Mouse (Mus musculus): ENCODE measurements around the gene Arpc4. TPM values are rescaled to one million over a fixed set of nuclear protein-coding genes. Genes with fewer than 3 reads are reported as not detected.

Gene Arpc4
- polyA plus RNA-seq, 1 experiment = 87.2 TPM

DNA sequence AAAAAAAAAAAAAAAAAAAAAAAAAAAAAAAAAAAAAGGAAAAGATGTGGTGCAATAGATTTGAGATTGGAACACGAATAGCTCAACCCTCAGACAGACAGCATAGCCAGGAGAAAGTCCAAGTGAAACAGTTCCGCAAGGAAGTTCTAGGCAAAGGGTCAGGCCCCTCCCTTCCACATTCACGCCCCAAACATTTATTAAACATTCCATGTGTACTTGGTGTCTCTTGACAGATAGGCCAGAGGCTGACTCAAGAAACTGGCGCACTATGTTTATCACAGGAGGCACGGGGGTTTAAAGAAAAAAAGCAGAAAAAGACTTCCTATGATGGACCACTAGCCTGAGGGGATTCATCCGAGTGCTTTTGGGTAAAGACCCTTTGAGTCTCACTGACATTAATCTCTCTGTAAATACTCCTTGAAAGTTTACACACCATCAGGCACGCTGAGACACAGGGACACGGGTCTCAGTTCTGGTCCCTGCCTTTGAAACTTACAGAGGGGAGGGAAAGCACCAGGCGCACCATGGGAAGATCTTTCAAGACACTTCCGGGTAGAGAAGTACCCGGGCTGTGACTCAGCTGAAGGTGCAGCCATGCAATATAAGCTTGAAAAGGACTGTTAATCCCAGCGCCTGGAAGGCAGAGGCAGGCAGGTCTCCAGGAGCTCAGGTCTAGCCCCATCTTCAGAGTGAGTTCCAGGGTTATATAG, 61.0 kb downstream of the Arpc4 start:
- Histone ChIP-seq H3K4me1 (ENCODE audit: control insufficient read depth, insufficient read depth, insufficient read length) (no peaks in the 10 kb centered on the region), H3K27ac (ENCODE audit: insufficient read depth, low read length) (no peak overlapping the region), H3K4me3 (ENCODE audit: extremely low read depth, insufficient read depth, insufficient read length) (no peak overlapping the region), H3K27me3 (ENCODE audit: control insufficient read depth, insufficient read depth, low read length) (no peaks in the 10 kb centered on the region), H3K36me3 (ENCODE audit: control insufficient read depth, insufficient read depth, low read length) (no peaks in the 10 kb centered on the region)
- no peak for DNase-seq (ENCODE audit: low read depth in 1 of 2, low spot score in 2 of 2)
- 63% methylated on average over 12 of the region's 12 CpGs for WGBS
- TF ChIP-seq POLR2A (IDR thresholded peaks at IDR 0.05; ENCODE audit: low read depth, low read length) (no peak), CTCF (IDR thresholded peaks at IDR 0.05; ENCODE audit: extremely low read depth, insufficient read depth, insufficient read length, insufficient replicate concordance) (no peak)

Other genes with a start within 250 kb of the Arpc4 start
- 0.06 and 0.08 TPM in 2 replicates for gene Lhfpl4, start 182.7 kb upstream of the Arpc4 start, polyA plus RNA-seq (2012; rRNA removed)
- gene Mtmr14, start 140.3 kb upstream of the Arpc4 start, polyA plus RNA-seq (2012; rRNA removed) = 47.4 and 64.4 TPM in 2 replicates
- 0.13 and 0.23 TPM in 2 replicates for gene Cpne9, start 95.8 kb upstream of the Arpc4 start, polyA plus RNA-seq (2012; rRNA removed)
- gene Brpf1, start 71.0 kb upstream of the Arpc4 start, polyA plus RNA-seq (2012; rRNA removed) = 24.2 and 26.3 TPM in 2 replicates
- gene Ogg1, start 51.1 kb upstream of the Arpc4 start, polyA plus RNA-seq (2012; rRNA removed) = 13.0 and 14.8 TPM in 2 replicates
- gene Camk1, start 34.1 kb upstream of the Arpc4 start, polyA plus RNA-seq (2012; rRNA removed) = 21.0 and 22.6 TPM in 2 replicates
- gene Tada3, start 232 bp upstream of the Arpc4 start, polyA plus RNA-seq (2012; rRNA removed) = 17.1 and 22.1 TPM in 2 replicates
- gene Ttll3, start 11.1 kb downstream of the Arpc4 start, polyA plus RNA-seq (2012; rRNA removed) = 20.9 and 21.2 TPM in 2 replicates
- 29.2 and 53.2 TPM in 2 replicates for gene Rpusd3, start 41.2 kb downstream of the Arpc4 start, polyA plus RNA-seq (2012; rRNA removed)
- gene Cidec, start 57.6 kb downstream of the Arpc4 start, polyA plus RNA-seq (2012; rRNA removed) = 4.7 and 7.8 TPM in 2 replicates
- gene Jagn1, start 64.5 kb downstream of the Arpc4 start, polyA plus RNA-seq (2012; rRNA removed) = 32.2 and 33.6 TPM in 2 replicates
- 0.61 and 1.3 TPM in 2 replicates for gene Il17re, start 80.4 kb downstream of the Arpc4 start, polyA plus RNA-seq (2012; rRNA removed)
- gene Il17rc, start 93.3 kb downstream of the Arpc4 start, polyA plus RNA-seq (2012; rRNA removed) = 10.9 and 12.4 TPM in 2 replicates
- 7.8 and 8.4 TPM in 2 replicates for gene Creld1, start 105.2 kb downstream of the Arpc4 start, polyA plus RNA-seq (2012; rRNA removed)
- gene Prrt3, start 123.8 kb downstream of the Arpc4 start, polyA plus RNA-seq (2012; rRNA removed) = 0.04 TPM in 2 replicates
- gene Emc3, start 153.5 kb downstream of the Arpc4 start, polyA plus RNA-seq (2012; rRNA removed) = 18.2 and 20.0 TPM in 2 replicates
- 2.3 and 2.8 TPM in 2 replicates for gene Fancd2, start 153.6 kb downstream of the Arpc4 start, polyA plus RNA-seq (2012; rRNA removed)
- not detected in 2 replicates for gene Fancd2os, start 222.6 kb downstream of the Arpc4 start, polyA plus RNA-seq (2012; rRNA removed)
- 97.5 and 107 TPM in 2 replicates for gene Brk1, start 226.7 kb downstream of the Arpc4 start, polyA plus RNA-seq (2012; rRNA removed)
- 18.7 and 19.3 TPM in 2 replicates for gene Vhl, start 245.8 kb downstream of the Arpc4 start, polyA plus RNA-seq (2012; rRNA removed)

Measured in spleen, adult 2 months (tissue).